Mouse (Mus musculus) neutrophil, adult 5-6 weeks (primary cell): ENCODE measurements around the gene Efnb3. TPM values are rescaled to one million over a fixed set of nuclear protein-coding genes. Genes with fewer than 3 reads are reported as not detected.

Source experiments
- ATAC-seq: fragments of 151-379, 151-347 bp; 2 replicates; pipeline ENCODE4 v1.8.0; 2017; ENCODE audit warnings: mild to moderate bottlenecking, moderate TSS enrichment; ENCODE audit not compliant: insufficient number of reproducible peaks, poor library complexity, low FRiP score, severe bottlenecking; ENCODE audit errors: extremely low read depth
- total RNA-seq: library from RNA; stranded (forward); fragments of 200-1000 nt; gene quantifications from 2 replicates; pipeline ENCODE4 v1.2.3, GENCODE M21; 2017

Efnb3 gene
- total RNA-seq = 0.47 and 0.49 TPM in 2 replicates

DNA sequence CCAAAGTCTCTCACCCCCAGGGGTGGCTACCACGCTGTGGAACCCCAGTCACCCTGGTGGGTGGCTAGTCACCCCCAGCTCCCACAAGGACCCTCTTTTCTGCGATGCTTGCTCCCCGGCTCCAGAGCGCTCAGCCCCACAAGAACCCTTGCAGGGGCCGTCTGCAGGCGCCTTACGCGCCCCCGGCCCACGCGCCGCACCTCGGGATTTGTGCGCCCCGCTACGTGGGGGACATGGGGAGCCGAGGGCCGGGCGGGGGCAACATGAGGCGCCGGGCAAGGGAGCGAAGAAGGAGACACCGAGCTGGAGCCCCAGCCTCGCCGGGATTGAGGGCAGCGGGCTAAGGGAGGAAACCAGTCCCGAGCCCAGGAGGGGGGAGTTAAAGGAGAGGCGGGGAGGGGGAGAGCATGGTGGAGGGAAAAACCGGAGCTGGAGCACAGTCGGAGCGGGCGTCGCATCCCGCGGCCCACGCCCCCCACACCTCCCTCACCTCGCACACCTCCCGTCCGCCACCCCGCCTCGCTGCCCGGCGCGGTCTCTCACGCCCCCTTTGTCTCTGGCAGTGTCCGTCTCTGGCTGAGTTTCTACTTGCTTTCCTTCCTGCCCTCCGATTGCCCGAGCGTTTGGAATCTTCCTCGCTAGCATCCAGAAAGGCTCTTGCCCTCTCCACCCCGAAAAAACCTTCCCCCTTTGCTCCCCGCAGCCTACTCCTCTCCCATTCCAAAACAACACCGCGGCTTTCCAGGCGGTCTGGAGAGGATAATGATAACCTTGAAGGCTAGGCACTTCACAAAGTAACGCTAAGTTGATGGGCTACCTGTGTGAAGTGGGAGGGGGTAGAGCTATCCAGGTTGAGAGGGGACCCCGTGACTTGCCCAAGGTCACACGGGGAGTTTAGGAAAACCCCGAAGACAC is at the start of gene Efnb3:
TSS of gene Efnb3 (minus strand) at position 355 of the 915 bp plus-strand sequence.
- ATAC-seq = no peak

DNA sequence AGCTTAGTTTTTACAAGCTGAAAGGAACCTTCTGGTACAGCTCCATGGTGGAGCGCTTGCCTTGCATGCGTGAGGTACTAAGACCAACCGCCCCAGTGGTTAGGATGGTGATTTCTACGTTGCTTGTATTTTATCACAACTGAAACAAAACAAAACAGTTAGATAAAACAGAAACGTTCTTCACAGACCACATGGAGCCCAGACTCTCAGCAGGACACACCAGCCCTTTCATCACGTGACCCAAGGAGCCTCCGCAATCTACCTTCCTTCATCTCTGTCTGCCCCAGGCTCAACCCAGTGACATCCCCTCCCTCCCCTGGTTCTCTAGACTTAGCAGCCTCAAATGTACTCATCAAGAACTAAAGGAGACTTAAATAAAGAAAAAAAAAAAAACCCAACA is 49.4 kb upstream of the Efnb3 start:
- ATAC-seq = no peak

DNA sequence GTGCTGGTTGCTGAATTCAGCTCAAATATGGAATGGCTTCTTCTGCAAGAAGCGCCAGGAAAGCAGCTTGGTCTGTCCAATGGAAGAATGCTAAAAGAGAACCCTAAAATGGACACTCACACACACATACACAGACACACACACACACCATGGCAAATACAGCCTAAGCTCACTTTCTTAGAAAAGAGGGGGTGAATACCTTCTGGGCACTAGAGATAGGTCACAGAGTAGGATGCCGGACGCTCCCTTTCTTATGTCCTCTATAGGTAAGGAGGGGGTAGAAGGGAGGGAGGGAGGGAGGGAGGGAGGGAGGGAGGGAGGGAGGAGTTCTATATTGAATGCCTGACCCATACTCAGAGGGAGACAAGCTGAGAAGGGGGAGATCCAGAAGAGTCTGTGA is 48.5 kb upstream of the Efnb3 start:
- no peak for ATAC-seq

DNA sequence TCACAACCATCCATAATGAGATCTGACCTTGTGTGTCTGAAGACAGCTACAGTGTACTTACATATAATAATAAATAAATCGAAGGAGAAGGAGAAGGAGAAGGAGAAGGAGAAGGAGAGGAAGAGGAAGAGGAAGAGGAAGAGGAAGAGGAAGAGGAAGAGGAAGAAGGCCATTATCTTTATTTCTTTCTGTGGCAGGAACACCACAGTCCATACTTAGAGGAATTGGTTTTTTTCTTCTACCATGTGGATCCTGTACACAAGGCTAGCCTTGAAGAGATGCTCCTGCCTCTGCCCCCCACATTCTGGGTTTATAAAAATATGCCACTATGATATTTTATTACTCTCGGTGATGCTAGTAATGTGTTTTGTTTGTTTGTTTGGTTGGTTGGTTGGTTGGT is 46.8 kb upstream of the Efnb3 start:
- no peak for ATAC-seq

- ATAC-seq = no peak
Measured at GRCm38 (mm10) chr11:69606491-69606795, 46.4 kb upstream of the Efnb3 start.

DNA sequence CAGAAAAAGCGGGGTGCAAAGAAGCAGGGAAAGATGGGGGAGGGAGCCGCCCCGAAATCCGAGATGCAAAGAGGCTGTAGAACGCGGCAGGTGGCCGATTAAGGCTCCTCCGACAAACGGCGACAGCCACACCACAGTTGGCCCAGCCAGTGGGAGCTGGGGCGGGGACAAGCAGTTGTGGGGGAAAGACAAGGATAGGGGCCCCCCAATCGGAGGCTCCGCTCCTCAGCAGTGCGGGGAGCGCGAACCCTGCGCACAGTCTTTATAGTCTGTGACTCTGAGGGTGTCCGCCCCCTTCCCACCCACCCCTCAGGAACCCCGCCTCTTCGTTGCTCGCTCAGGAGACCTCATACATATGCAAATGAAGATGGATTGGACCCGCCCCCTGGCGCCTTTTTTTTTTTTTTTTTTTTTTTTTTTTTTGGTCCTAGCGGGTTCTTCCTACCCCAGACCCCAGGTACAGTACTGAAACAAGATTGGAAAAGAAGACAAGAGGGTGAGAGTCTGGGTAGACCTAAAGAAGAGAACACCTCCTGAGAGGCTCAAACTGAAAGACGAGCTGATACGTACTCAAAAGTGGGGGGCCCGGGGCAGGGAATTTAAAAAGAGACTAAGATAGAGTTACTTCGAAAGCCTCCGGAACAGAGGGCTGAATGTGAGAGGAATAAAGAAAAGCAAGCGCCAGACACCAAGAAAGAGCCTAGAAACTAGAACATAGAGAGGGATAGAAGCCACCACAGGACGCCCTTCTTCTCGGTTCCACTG is 45.9 kb upstream of the Efnb3 start, which contains the start of gene Atp1b2:
TSS of gene Atp1b2 (minus strand) at position 217 of the 765 bp plus-strand sequence.
- ATAC-seq = peak; percentile 30; the same call in 1 of the 2 replicates

- no peak for ATAC-seq
Measured at GRCm38 (mm10) chr11:69604795-69605664, 45.0 kb upstream of the Efnb3 start.

DNA sequence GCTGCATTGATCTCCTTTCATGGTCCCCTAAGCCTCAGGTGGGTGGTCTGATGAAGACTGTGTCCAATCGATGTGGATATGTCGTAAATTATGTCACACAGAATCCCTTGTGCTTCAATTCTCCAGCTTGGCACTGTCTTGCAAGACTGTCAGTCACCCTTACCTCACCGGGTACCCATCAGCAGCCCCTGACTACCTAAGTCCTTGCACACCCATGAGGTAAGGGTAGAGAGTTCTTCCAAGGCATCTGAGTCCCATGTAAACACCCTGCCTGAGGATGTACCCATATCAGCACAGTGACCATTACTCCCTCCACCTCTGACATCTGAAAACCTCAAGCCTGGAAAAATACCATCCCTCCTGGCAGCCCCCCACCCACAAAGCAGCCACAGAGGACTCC is 44.3 kb upstream of the Efnb3 start:
- no peak for ATAC-seq

DNA sequence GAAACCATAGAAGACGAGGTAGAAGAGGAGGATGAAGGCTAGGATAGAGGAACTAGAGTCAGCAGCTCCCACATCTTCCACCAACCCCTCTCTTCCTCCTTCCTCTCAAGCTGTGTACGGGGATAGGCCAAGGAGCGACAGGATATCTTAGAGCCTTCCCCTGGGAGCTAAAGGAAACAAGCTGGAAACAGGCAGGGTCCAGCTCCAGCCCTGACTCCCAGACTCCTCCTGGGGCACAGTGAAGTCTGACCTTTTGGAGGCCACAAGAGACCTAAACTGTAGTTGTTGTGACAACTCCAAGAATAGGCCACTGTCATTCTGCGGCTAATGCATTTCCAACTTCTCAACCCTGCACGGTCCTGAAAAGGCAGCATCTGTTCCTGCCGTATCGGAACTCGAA is 43.5 kb upstream of the Efnb3 start:
- ATAC-seq = no peak

DNA sequence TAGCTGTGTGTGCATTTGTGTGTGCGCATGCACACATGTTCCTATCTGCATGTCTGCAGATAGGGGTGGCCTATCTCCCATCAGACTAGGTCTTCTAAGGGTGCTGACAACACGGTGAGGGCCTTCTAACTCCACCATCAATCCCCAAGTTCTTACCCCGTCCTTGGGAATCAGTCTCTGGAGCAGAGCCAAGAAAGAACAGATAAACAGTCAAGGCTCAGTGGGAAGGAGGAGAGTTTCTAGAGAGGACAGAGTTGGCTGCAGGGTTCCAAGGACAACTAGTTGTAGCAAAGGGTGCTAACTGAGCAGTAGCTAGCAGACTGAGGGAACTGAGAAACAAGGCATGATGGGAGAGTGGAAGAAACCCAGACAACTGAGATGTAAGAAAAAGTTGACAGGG is 41.8 kb upstream of the Efnb3 start:
- ATAC-seq = no peak

- ATAC-seq = no peak
Measured at GRCm38 (mm10) chr11:69600098-69600497, 40.1 kb upstream of the Efnb3 start.

DNA sequence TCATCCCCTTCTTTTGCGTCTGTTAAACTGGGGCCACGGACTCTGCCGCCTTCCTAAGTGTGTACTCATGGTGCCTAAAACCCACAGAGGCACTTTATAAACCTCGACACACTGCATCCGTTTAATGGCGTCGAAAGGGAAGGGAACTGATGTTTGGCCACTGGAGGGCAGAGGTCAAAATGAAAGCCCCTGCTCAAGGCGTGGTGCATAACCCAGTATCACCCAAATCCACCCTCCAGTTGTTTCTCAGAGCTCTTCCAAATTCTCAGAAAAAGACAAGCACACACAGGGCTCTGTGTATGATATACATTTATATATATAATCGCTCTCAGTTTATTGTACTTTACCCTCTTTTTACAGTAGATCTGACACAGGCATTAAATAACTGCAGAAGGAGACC is 39.4 kb upstream of the Efnb3 start:
- ATAC-seq = no peak

DNA sequence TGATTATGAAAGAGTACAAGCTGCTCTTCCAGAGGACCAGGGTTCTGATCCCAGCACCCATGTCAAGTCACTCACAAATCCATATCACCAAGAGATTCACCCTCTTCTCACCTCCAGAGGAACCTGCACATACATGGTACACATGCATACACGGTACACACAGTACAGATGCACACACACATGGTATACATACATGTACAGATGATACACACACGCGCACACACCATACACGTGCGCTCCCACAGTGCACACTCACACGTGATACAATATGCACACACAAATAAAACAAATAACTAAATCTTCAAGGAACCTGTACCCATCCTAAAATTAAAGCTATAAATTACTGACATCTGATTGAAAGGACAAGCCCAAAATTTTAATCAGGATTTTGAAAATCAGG is 34.8 kb upstream of the Efnb3 start:
- no peak for ATAC-seq

DNA sequence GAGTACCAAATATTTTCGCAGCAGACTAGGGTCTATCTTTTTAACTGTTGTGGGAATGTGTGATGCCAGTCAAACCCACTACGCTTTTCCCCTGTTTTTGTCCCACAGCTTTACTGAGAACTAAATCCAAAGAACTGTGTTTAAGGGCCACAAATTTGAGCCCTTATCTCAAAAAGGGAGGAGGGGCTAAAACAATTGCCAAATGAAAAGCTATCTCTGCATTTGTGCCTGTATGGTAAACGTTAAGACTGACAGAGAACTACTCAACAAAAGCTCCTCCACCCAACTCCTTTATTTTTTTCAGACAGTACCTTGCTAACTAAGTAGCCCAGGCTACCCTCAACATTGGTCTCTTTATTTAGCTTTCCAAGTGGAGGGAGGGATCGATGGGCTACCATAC is 32.8 kb upstream of the Efnb3 start:
- ATAC-seq = no peak

DNA sequence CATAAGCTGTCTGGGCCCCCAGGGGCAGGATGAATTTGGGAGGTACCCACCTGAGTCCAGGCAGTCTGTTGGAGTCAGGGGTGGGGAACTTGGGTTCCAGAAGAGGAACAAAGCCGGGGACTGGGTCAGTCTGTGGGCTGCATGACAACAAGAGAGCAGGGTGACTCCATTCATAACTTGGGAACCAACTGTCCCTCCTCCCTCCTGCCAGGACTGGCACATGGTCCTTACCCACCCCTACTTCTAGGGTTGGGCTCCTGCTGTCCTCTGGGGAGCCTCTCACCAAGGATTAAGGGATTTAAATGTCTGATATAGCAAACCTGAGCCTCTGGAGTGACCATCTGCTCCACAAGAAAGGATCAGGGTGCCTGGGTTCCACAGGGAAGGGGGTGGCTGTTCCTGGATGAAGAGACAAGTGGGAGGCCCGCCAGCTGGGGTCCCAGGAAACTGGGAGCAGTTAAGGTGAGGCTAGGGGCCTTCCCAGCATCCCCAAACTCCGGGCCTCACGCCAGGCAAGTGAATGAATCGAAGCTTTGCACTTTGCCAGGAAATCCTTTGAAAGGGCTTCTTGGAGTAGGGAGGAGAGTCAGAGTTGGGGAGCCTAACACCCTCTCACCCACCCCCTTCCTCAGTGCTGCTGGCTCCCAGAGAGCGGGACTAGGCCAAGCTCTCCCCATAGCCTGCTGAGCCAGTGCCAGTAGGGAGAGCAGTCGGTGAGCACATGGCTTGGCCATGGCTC is 32.1 kb upstream of the Efnb3 start:
- ATAC-seq = no peak

DNA sequence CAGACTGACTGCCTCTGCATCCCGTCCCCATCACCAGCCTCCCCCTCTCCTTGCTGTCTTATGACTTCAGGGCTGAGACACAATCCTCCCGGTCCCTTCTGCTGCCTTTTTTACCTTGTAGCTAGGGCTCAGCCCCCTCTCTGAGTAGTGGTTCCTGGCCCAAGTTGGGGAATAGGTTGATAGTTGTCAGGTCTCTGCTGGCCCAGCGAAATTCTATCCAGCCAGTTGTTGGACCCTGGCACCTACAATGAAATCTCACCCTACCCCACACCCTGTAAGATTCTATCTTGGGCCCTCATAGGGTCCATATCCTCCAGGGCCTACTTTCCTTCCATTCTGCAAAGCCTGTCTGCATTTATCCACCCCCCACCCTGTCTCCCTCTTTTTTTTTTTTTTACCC is 31.4 kb upstream of the Efnb3 start:
- no peak for ATAC-seq

- ATAC-seq = no peak
Measured at GRCm38 (mm10) chr11:69590622-69591021, 30.6 kb upstream of the Efnb3 start.

- no peak for ATAC-seq
Measured at GRCm38 (mm10) chr11:69589207-69589834, 29.3 kb upstream of the Efnb3 start.
